Mouse (Mus musculus) hindbrain, embryonic 10.5 days (tissue): ENCODE data around the gene Cop1. TPM values are rescaled to one million over a fixed set of nuclear protein-coding genes. Genes with fewer than 3 reads are reported as not detected.
"Not testable (repeated sequence)": the region's sequence is repeated elsewhere in the genome, so short reads cannot be mapped to it uniquely, and the experiment has no call there.

ENCODE experiments used
- DNase-seq: peaks from one replicate; pipeline ENCODE4 v3.0.0-alpha.2; 2017; ENCODE audit warnings: low spot score
- H3K27ac ChIP-seq: fragments of 300-500 bp; sonication (generic); 2 replicates; pipeline ENCODE4 v1.5.1; 2016; ENCODE audit warnings: mild to moderate bottlenecking, moderate library complexity
- H3K27me3 ChIP-seq: fragments of 300-500 bp; sonication (generic); 2 replicates; pipeline ENCODE4 v1.6.1; 2016; ENCODE audit warnings: mild to moderate bottlenecking; ENCODE audit not compliant: poor library complexity, insufficient read depth, severe bottlenecking
- H3K36me3 ChIP-seq: fragments of 300-500 bp; sonication (generic); 2 replicates; pipeline ENCODE4 v1.6.1; 2016; ENCODE audit warnings: mild to moderate bottlenecking, moderate library complexity
- H3K4me1 ChIP-seq: fragments of 300-500 bp; sonication (generic); replicated peaks from 2 replicates; pipeline ENCODE4 v1.6.1; 2016; ENCODE audit warnings: mild to moderate bottlenecking
- H3K4me3 ChIP-seq: fragments of 300-500 bp; sonication (generic); 2 replicates; pipeline ENCODE4 v1.5.1; 2016; ENCODE audit warnings: mild to moderate bottlenecking, moderate library complexity
- H3K9me3 ChIP-seq: fragments of 300-500 bp; sonication (generic); 2 replicates; pipeline ENCODE4 v1.6.1; 2016; ENCODE audit warnings: mild to moderate bottlenecking, moderate library complexity
- WGBS: fragments of 180-500 bp; shearing (Covaris S2); methylation state at CpG from one replicate; pipeline ENCODE4 v1.1.7; 2016; 5-methylcytosine and 5-hydroxymethylcytosine counted together
- polyA plus RNA-seq: library from polyadenylated mRNA; unstranded; fragments of >200 nt; fragmentation: Nextera tagmentation; extraction: Ambion mirVana; gene quantifications from 2 replicates; pipeline ENCODE4 v1.2.1, GENCODE M21; 2016

The Cop1 gene
- 21.4 and 24.3 TPM in 2 replicates for polyA plus RNA-seq

GRCm38 (mm10) chr1:159231781-159232571 lies at the start of gene Cop1:
TSS of gene Cop1 (plus strand) at chr1:159232320.
- Histone ChIP-seq H3K27ac (peak within 1 kb of the TSS; percentile 94), H3K4me3 (peak within 1 kb of the TSS; percentile 85), H3K4me1 (peaks cover 21% of the 10 kb centered on the region)
- under 1% methylated on average over 82 of the region's 97 CpGs for WGBS
- DNase-seq = peak; percentile 92
- not testable (repeated sequence) for H3K36me3 ChIP-seq, H3K9me3 ChIP-seq, H3K27me3 ChIP-seq

GRCm38 (mm10) chr1:159186741-159187140 lies 45.4 kb upstream of the Cop1 start:
- WGBS = 66% methylated on average over 3 of the region's 3 CpGs

GRCm38 (mm10) chr1:159198603-159199002 lies 33.5 kb upstream of the Cop1 start:
- Histone ChIP-seq H3K27me3 (no peaks in the 10 kb centered on the region), H3K4me3 (no peak overlapping the region), H3K9me3 (no peaks in the 10 kb centered on the region), H3K4me1 (no peaks in the 10 kb centered on the region), H3K36me3 (no peaks in the 10 kb centered on the region), H3K27ac (no peak overlapping the region)
- 77% methylated on average over 3 of the region's 3 CpGs for WGBS
- no peak for DNase-seq

More at GRCm38 (mm10) chr1:159186741-159187140, 45.4 kb upstream of the Cop1 start:
- H3K36me3 ChIP-seq = no peaks in the 10 kb centered on the region
- no peak for DNase-seq
- H3K4me3 ChIP-seq = no peak overlapping the region
- H3K27ac ChIP-seq = no peak overlapping the region
- no peaks in the 10 kb centered on the region for H3K27me3 ChIP-seq
- H3K4me1 ChIP-seq = no peaks in the 10 kb centered on the region
- no peaks in the 10 kb centered on the region for H3K9me3 ChIP-seq

GRCm38 (mm10) chr1:159199606-159200005 lies 32.5 kb upstream of the Cop1 start:
- H3K4me1 ChIP-seq = no peaks in the 10 kb centered on the region
- H3K9me3 ChIP-seq = no peaks in the 10 kb centered on the region
- WGBS = 86% methylated on average over 3 of the region's 3 CpGs
- no peaks in the 10 kb centered on the region for H3K36me3 ChIP-seq
- no peaks in the 10 kb centered on the region for H3K27me3 ChIP-seq
- DNase-seq = no peak
- no peak overlapping the region for H3K27ac ChIP-seq
- H3K4me3 ChIP-seq = no peak overlapping the region

GRCm38 (mm10) chr1:159201220-159201619 lies 30.9 kb upstream of the Cop1 start:
- DNase-seq = no peak
- H3K27ac ChIP-seq = no peak overlapping the region
- H3K36me3 ChIP-seq = no peaks in the 10 kb centered on the region
- H3K9me3 ChIP-seq = no peaks in the 10 kb centered on the region
- no peak overlapping the region for H3K4me3 ChIP-seq
- H3K27me3 ChIP-seq = no peaks in the 10 kb centered on the region
- H3K4me1 ChIP-seq = no peaks in the 10 kb centered on the region

- no peaks in the 10 kb centered on the region for H3K36me3 ChIP-seq
- WGBS = 79% methylated on average over 4 of the region's 4 CpGs
- H3K4me3 ChIP-seq = no peak overlapping the region
- no peaks in the 10 kb centered on the region for H3K9me3 ChIP-seq
- no peaks in the 10 kb centered on the region for H3K27me3 ChIP-seq
- DNase-seq = no peak
- no peak overlapping the region for H3K27ac ChIP-seq
- no peaks in the 10 kb centered on the region for H3K4me1 ChIP-seq
These were observed 20.4 kb upstream of the Cop1 start for GRCm38 (mm10) chr1:159211711-159212110.

GRCm38 (mm10) chr1:159217437-159217836 lies 14.7 kb upstream of the Cop1 start:
- Histone ChIP-seq H3K27ac (no peak overlapping the region), H3K4me3 (no peak overlapping the region), H3K9me3 (no peaks in the 10 kb centered on the region), H3K4me1 (no peaks in the 10 kb centered on the region), H3K27me3 (no peaks in the 10 kb centered on the region), H3K36me3 (no peaks in the 10 kb centered on the region)
- no peak for DNase-seq
- 92% methylated on average over 4 of the region's 4 CpGs for WGBS

GRCm38 (mm10) chr1:159222046-159222445 lies 10.1 kb upstream of the Cop1 start:
- Histone ChIP-seq H3K4me3 (no peak overlapping the region), H3K27ac (no peak overlapping the region), H3K4me1 (no peaks in the 10 kb centered on the region), H3K27me3 (no peaks in the 10 kb centered on the region), H3K9me3 (no peaks in the 10 kb centered on the region), H3K36me3 (no peaks in the 10 kb centered on the region)
- DNase-seq = no peak
- WGBS = 87% methylated on average over 2 of the region's 2 CpGs

GRCm38 (mm10) chr1:159225064-159225824 lies 6.9 kb upstream of the Cop1 start:
- H3K4me3 ChIP-seq = no peak overlapping the region
- no peaks in the 10 kb centered on the region for H3K36me3 ChIP-seq
- no peak for DNase-seq
- no peaks in the 10 kb centered on the region for H3K9me3 ChIP-seq
- H3K4me1 ChIP-seq = no peaks in the 10 kb centered on the region
- H3K27me3 ChIP-seq = no peaks in the 10 kb centered on the region
- no peak overlapping the region for H3K27ac ChIP-seq
- WGBS = 81% methylated on average over 8 of the region's 8 CpGs

- H3K4me1 ChIP-seq = peaks cover 21% of the 10 kb centered on the region
These were observed 597 bp downstream of the Cop1 start for GRCm38 (mm10) chr1:159232572-159233261.

GRCm38 (mm10) chr1:159233426-159233825 lies 1.3 kb downstream of the Cop1 start:
- no peaks in the 10 kb centered on the region for H3K9me3 ChIP-seq
- H3K4me1 ChIP-seq = peaks cover 21% of the 10 kb centered on the region
- H3K4me3 ChIP-seq = peak overlapping the region; percentile 85
- no peaks in the 10 kb centered on the region for H3K27me3 ChIP-seq
- 47% methylated on average over 5 of the region's 5 CpGs for WGBS
- H3K27ac ChIP-seq = 0 out of 2 replicates have a peak overlapping the region, but pooled peaks have one; percentile 94
- DNase-seq = no peak
- 0 out of 2 replicates have a peak, but pooled peaks cover 6% of the 10 kb centered on the region for H3K36me3 ChIP-seq

More at GRCm38 (mm10) chr1:159232572-159233261, 597 bp downstream of the Cop1 start:
- H3K27me3 ChIP-seq, H3K9me3 ChIP-seq, H3K36me3 ChIP-seq: not testable (repeated sequence)
- Histone ChIP-seq H3K27ac (peak overlapping the region; percentile 94), H3K4me3 (peak overlapping the region; percentile 85)
- 2% methylated on average over 30 of the region's 47 CpGs for WGBS
- peak; percentile 64 for DNase-seq

GRCm38 (mm10) chr1:159234496-159234895 lies 2.4 kb downstream of the Cop1 start:
- Histone ChIP-seq H3K36me3 (peaks cover 8% of the 10 kb centered on the region; the same call in 1 of the 2 replicates), H3K27ac (no peak overlapping the region), H3K27me3 (no peaks in the 10 kb centered on the region), H3K4me1 (peaks cover 21% of the 10 kb centered on the region), H3K4me3 (peak overlapping the region; percentile 85; the same call in 1 of the 2 replicates), H3K9me3 (no peaks in the 10 kb centered on the region)
- DNase-seq = no peak
- 80% methylated on average over 2 of the region's 2 CpGs for WGBS
